ENCODE assay signal across 10 mouse cellular contexts in genomic region chr9:44606646-44607045, GRCm38 (mm10). TPM values are rescaled to one million over a fixed set of nuclear protein-coding genes. Genes with fewer than 3 reads are reported as not detected.
DNase-seq lines count a peak whose midpoint lies in the region; ATAC-seq and TF ChIP-seq lines count a peak whose summit lies in the region.
"Had no signal": no experiment of that assay in that cellular context is flagged by ENCODE, and none has a peak within 500 bp of the region (broad histone marks: within the 10 kb centered on the region; RNA-seq: fewer than 3 reads in every experiment).

No protein-coding gene starts in this region.

- DNase-seq in kidney, adult 2 months, result no peak
- DNase-seq in limb, embryonic 11.5 days (ENCODE audit: low spot score), result no peak
- DNase-seq in naive thymus-derived CD4-positive, alpha-beta T cell, adult 2 months (ENCODE audit: low read depth), result peak; percentile 38
- no peak for DNase-seq in right cerebral cortex, postnatal 25 days
- no peak for DNase-seq in layer of hippocampus, adult 9-10 months (ENCODE audit: low spot score)
- DNase-seq in retina, postnatal 1 day, result no peak

- H3K36me3 ChIP-seq in kidney, embryonic 16.5 days (ENCODE audit: insufficient read depth, low read length), result peaks cover 35% of the 10 kb centered on the region
- peaks cover 6% of the 10 kb centered on the region; the same call in 1 of the 2 replicates for H3K36me3 ChIP-seq in kidney, adult 2 months (ENCODE audit: control insufficient read depth, insufficient read depth, low read length)
- peaks cover 39% of the 10 kb centered on the region for H3K36me3 ChIP-seq in forebrain, embryonic 13.5 days (ENCODE audit: poor library complexity, severe bottlenecking)
- peaks cover 19% of the 10 kb centered on the region for H3K36me3 ChIP-seq in limb, embryonic 11.5 days (ENCODE audit: control insufficient read depth, insufficient read depth, low read length)

- no peak overlapping the region for H3K27ac ChIP-seq in kidney, embryonic 16.5 days (ENCODE audit: low read length)
- H3K27ac ChIP-seq in kidney, adult 2 months (ENCODE audit: insufficient read depth, low read depth, low read length), result no peak overlapping the region
- no peak overlapping the region for H3K27ac ChIP-seq in forebrain, embryonic 13.5 days
- no peak overlapping the region for H3K27ac ChIP-seq in limb, embryonic 11.5 days (replicated peaks; ENCODE audit: low read depth, low read length)

- no peak for TF ChIP-seq CTCF in kidney, adult 2 months (conservative IDR thresholded peaks at IDR 0.05; ENCODE audit: insufficient read depth, insufficient read length, low read depth, low read length)

- TF ChIP-seq POLR2A in kidney, adult 2 months (IDR thresholded peaks at IDR 0.05; ENCODE audit: low read depth, low read length), result no peak

- H3K9me3 ChIP-seq in kidney, embryonic 16.5 days (ENCODE audit: low read length), result no peaks in the 10 kb centered on the region
- no peaks in the 10 kb centered on the region for H3K9me3 ChIP-seq in forebrain, embryonic 13.5 days (replicated peaks)
- H3K9me3 ChIP-seq in limb, embryonic 11.5 days (ENCODE audit: control insufficient read depth, low read length), result no peaks in the 10 kb centered on the region
- H3K9me3 ChIP-seq: megakaryocyte, embryonic 14.5 days had no signal

- no peaks in the 10 kb centered on the region for H3K27me3 ChIP-seq in kidney, embryonic 16.5 days (ENCODE audit: insufficient read depth, low read length)
- no peaks in the 10 kb centered on the region for H3K27me3 ChIP-seq in kidney, adult 2 months (replicated peaks; ENCODE audit: control insufficient read depth, insufficient read depth, low read length)
- H3K27me3 ChIP-seq in forebrain, embryonic 13.5 days, result no peaks in the 10 kb centered on the region
- no peaks in the 10 kb centered on the region for H3K27me3 ChIP-seq in limb, embryonic 11.5 days (ENCODE audit: control insufficient read depth, insufficient read depth, low read length)
- H3K27me3 ChIP-seq: megakaryocyte, embryonic 14.5 days; Patski had no signal

- peaks cover 30% of the 10 kb centered on the region for H3K4me1 ChIP-seq in kidney, embryonic 16.5 days (ENCODE audit: insufficient read depth, low read length)
- peaks cover 11% of the 10 kb centered on the region; the same call in 1 of the 2 replicates for H3K4me1 ChIP-seq in kidney, adult 2 months (ENCODE audit: control insufficient read depth, insufficient read depth, low read length)
- H3K4me1 ChIP-seq in forebrain, embryonic 13.5 days, result peaks cover 48% of the 10 kb centered on the region
- H3K4me1 ChIP-seq in limb, embryonic 11.5 days (ENCODE audit: control insufficient read depth, insufficient read depth, low read length), result peaks cover 6% of the 10 kb centered on the region

- no peak for ATAC-seq in kidney, embryonic 16.5 days (ENCODE audit: low FRiP score, low TSS enrichment)
- ATAC-seq in forebrain, embryonic 13.5 days, result no peak
- ATAC-seq in limb, embryonic 11.5 days (ENCODE audit: insufficient number of reproducible peaks, low FRiP score, low TSS enrichment, low read depth), result no peak
- ATAC-seq: Patski had no signal

- 51% methylated on average over 4 of the region's 4 CpGs for WGBS in kidney, embryonic 16.5 days
- WGBS in kidney, adult 2 months, result 25% methylated on average over 4 of the region's 4 CpGs
- 68% methylated on average over 4 of the region's 4 CpGs for WGBS in forebrain, embryonic 13.5 days
- 78% methylated on average over 4 of the region's 4 CpGs for WGBS in limb, embryonic 11.5 days

- H3K4me3 ChIP-seq in kidney, embryonic 16.5 days (ENCODE audit: low read length), result peak overlapping the region; percentile 22; the same call in 1 of the 2 replicates
- H3K4me3 ChIP-seq in kidney, adult 2 months (ENCODE audit: insufficient read depth, low read depth, low read length), result no peak overlapping the region
- peak overlapping the region; percentile 97 for H3K4me3 ChIP-seq in forebrain, embryonic 13.5 days
- peak overlapping the region; percentile 100 for H3K4me3 ChIP-seq in limb, embryonic 11.5 days (ENCODE audit: low read depth, low read length)

- H3K4me2 ChIP-seq in kidney, embryonic 16.5 days (replicated peaks; ENCODE audit: low read depth, low read length), result peak overlapping the region; percentile 80
- peak overlapping the region; percentile 70 for H3K4me2 ChIP-seq in forebrain, embryonic 13.5 days
- H3K4me2 ChIP-seq in limb, embryonic 11.5 days (ENCODE audit: low read depth, severe bottlenecking), result peak overlapping the region; percentile 75; the same call in 1 of the 2 replicates

- H3K9ac ChIP-seq in kidney, embryonic 16.5 days (replicated peaks; ENCODE audit: low read length), result no peak overlapping the region
- 0 out of 2 replicates have a peak overlapping the region, but pooled peaks have one; percentile 23 for H3K9ac ChIP-seq in forebrain, embryonic 13.5 days
- no peak overlapping the region for H3K9ac ChIP-seq in limb, embryonic 11.5 days (ENCODE audit: low read length)

RNA-seq across cellular contexts. Expression of gene Ddx6, which starts 2.0 kb away (rescaled TPM):
- polyA plus RNA-seq in kidney, embryonic 16.5 days (2015; fragmentation: Nextera tagmentation; extraction: Ambion mirVana), result 11.2 and 13.9 TPM in 2 replicates
- polyA plus RNA-seq in kidney, adult 2 months (2012; rRNA removed), result 18.1 and 20.8 TPM in 2 replicates
- polyA plus RNA-seq in forebrain, embryonic 13.5 days (2015; fragmentation: Nextera tagmentation; extraction: Ambion mirVana), result 28.1 and 30.0 TPM in 2 replicates
- polyA plus RNA-seq in limb, embryonic 11.5 days (2014; fragmentation: Nextera tagmentation; extraction: Ambion mirVana), result 16.1 and 18.2 TPM in 2 replicates

RNA-seq across cellular contexts. Expression of gene Cxcr5, which starts 45.0 kb away (rescaled TPM):
- 0.11 TPM in 1 of 2 replicates, not detected in the other for polyA plus RNA-seq in kidney, embryonic 16.5 days (2015; fragmentation: Nextera tagmentation; extraction: Ambion mirVana)
- 0.20 and 4.0 TPM in 2 replicates for polyA plus RNA-seq in kidney, adult 2 months (2012; rRNA removed)
- not detected in 2 replicates for polyA plus RNA-seq in forebrain, embryonic 13.5 days (2015; fragmentation: Nextera tagmentation; extraction: Ambion mirVana)
- polyA plus RNA-seq in limb, embryonic 11.5 days (2014; fragmentation: Nextera tagmentation; extraction: Ambion mirVana), result 0.05 TPM in 1 of 2 replicates, not detected in the other
- polyA plus RNA-seq: Patski had no signal
